Mouse (Mus musculus): Measurements from ENCODE around the gene Ptpn18. TPM values are rescaled to one million over a fixed set of nuclear protein-coding genes. Genes with fewer than 3 reads are reported as not detected.
"Not testable (repeated sequence)": the region's sequence is repeated elsewhere in the genome, so short reads cannot be mapped to it uniquely, and the experiment has no call there.

The Ptpn18 gene
- polyA plus RNA-seq, 1 experiment from 2014 or later: 15.8 TPM

- 82% methylated on average over 4 of the region's 4 CpGs for WGBS
- H3K4me2 ChIP-seq: no peak overlapping the region
- no peaks in the 10 kb centered on the region; the same call in 1 of the 2 replicates for H3K9me3 ChIP-seq
- no peaks in the 10 kb centered on the region for H3K36me3 ChIP-seq
- H3K9ac ChIP-seq: no peak overlapping the region
- no peak overlapping the region for H3K4me3 ChIP-seq
- H3K4me1 ChIP-seq: no peaks in the 10 kb centered on the region
- no peak overlapping the region for H3K27ac ChIP-seq (replicated peaks)
- no peaks in the 10 kb centered on the region for H3K27me3 ChIP-seq (replicated peaks)
- ATAC-seq (ENCODE audit: extremely low read depth, insufficient number of reproducible peaks, low FRiP score, low TSS enrichment): no peak
Observed at GRCm38 (mm10) chr1:34491480-34491879, 31.9 kb downstream of the Ptpn18 start.

GRCm38 (mm10) chr1:34502991-34503390 lies 43.4 kb downstream of the Ptpn18 start:
- Histone ChIP-seq H3K9me3 (no peaks in the 10 kb centered on the region), H3K27ac (replicated peaks) (no peak overlapping the region), H3K4me2 (no peak overlapping the region), H3K27me3 (replicated peaks) (no peaks in the 10 kb centered on the region), H3K4me3 (no peak overlapping the region), H3K4me1 (no peaks in the 10 kb centered on the region), H3K36me3 (no peaks in the 10 kb centered on the region), H3K9ac (no peak overlapping the region)
- no peak for ATAC-seq (ENCODE audit: extremely low read depth, insufficient number of reproducible peaks, low FRiP score, low TSS enrichment)
- WGBS: 52% methylated on average over 3 of the region's 3 CpGs

DNA sequence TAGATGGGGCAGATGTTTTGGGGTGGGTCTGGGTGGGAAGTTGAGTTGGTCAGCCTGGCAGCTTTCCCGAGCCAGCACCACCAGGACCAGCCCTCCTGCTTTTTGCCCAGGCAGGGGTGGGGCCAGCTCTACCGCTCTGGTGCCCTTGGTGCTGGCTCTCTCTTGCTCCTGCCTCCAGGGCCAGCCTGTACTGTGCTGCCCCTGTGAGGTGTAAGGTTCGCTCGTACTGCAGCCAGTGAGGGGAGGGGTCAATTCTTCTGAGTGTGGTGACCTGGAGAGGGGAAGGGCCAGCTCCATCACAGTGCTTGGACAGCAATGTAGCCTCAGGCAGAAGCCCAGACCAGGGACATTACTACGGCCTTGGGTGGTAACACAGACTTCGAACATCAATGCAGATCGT lies 45.7 kb downstream of the Ptpn18 start:
- 0 out of 2 replicates have a peak, but pooled peaks cover 3% of the 10 kb centered on the region for H3K4me1 ChIP-seq
- no peak for ATAC-seq (ENCODE audit: extremely low read depth, insufficient number of reproducible peaks, low FRiP score, low TSS enrichment)
- H3K4me2 ChIP-seq: no peak overlapping the region
- no peaks in the 10 kb centered on the region for H3K9me3 ChIP-seq
- H3K27me3 ChIP-seq (replicated peaks): no peaks in the 10 kb centered on the region
- no peaks in the 10 kb centered on the region for H3K36me3 ChIP-seq
- H3K9ac ChIP-seq: no peak overlapping the region
- 58% methylated on average over 7 of the region's 7 CpGs for WGBS
- no peak overlapping the region for H3K27ac ChIP-seq (replicated peaks)
- no peak overlapping the region for H3K4me3 ChIP-seq

- WGBS: 65% methylated on average over 4 of the region's 4 CpGs
- Histone ChIP-seq H3K9ac (no peak overlapping the region), H3K9me3 (no peaks in the 10 kb centered on the region), H3K4me3 (no peak overlapping the region), H3K4me1 (peaks cover 9% of the 10 kb centered on the region), H3K36me3 (no peaks in the 10 kb centered on the region), H3K27me3 (replicated peaks) (no peaks in the 10 kb centered on the region), H3K27ac (replicated peaks) (no peak overlapping the region), H3K4me2 (no peak overlapping the region)
- ATAC-seq (ENCODE audit: extremely low read depth, insufficient number of reproducible peaks, low FRiP score, low TSS enrichment): no peak
Observed at GRCm38 (mm10) chr1:34505970-34506551, 46.5 kb downstream of the Ptpn18 start.

GRCm38 (mm10) chr1:34507986-34508385 lies 48.4 kb downstream of the Ptpn18 start:
- 86% methylated on average over 3 of the region's 3 CpGs for WGBS
- ATAC-seq (ENCODE audit: extremely low read depth, insufficient number of reproducible peaks, low FRiP score, low TSS enrichment): no peak
- Histone ChIP-seq H3K9ac (no peak overlapping the region), H3K4me2 (no peak overlapping the region), H3K4me3 (no peak overlapping the region), H3K27ac (replicated peaks) (no peak overlapping the region), H3K9me3 (no peaks in the 10 kb centered on the region), H3K4me1 (peaks cover 13% of the 10 kb centered on the region), H3K36me3 (no peaks in the 10 kb centered on the region), H3K27me3 (replicated peaks) (no peaks in the 10 kb centered on the region)

DNA sequence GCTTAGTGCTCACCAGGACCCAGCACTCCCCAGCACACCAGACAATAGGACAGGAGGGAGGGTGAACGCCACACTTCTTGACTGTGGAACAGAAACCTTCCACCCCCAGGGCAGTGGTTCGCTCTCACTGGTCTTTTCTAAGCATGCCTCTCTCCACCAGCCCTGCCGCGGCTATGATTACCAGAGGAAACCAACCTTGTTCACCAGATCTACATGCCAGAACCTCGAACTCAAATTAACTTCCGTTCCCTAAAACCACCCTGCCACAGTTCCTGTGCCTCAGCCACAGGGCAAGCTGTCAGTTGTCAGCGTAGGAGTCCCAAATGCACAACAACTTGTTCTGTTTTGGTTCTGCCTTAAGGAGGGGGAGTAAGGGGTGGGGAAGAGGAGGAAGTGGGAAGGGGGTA lies 51.0 kb downstream of the Ptpn18 start:
- ATAC-seq (ENCODE audit: extremely low read depth, insufficient number of reproducible peaks, low FRiP score, low TSS enrichment): no peak
- Histone ChIP-seq H3K36me3 (no peaks in the 10 kb centered on the region), H3K4me3 (peak overlapping the region; percentile 20; the same call in 1 of the 2 replicates), H3K9ac (peak overlapping the region; percentile 66), H3K4me1 (peaks cover 13% of the 10 kb centered on the region), H3K27me3 (replicated peaks) (no peaks in the 10 kb centered on the region), H3K4me2 (peak overlapping the region; percentile 59), H3K9me3 (no peaks in the 10 kb centered on the region), H3K27ac (replicated peaks) (no peak overlapping the region)
- 5% methylated on average over 7 of the region's 7 CpGs for WGBS

GRCm38 (mm10) chr1:34511027-34511426 lies 51.5 kb downstream of the Ptpn18 start:
- peak overlapping the region; percentile 59; the same call in 1 of the 2 replicates for H3K4me2 ChIP-seq
- 5% methylated on average over 3 of the region's 3 CpGs for WGBS
- ATAC-seq (ENCODE audit: extremely low read depth, insufficient number of reproducible peaks, low FRiP score, low TSS enrichment): no peak; the same call in 1 of the 2 replicates

GRCm38 (mm10) chr1:34513068-34513467 lies 53.5 kb downstream of the Ptpn18 start:
- no peak overlapping the region for H3K4me2 ChIP-seq
- ATAC-seq (ENCODE audit: extremely low read depth, insufficient number of reproducible peaks, low FRiP score, low TSS enrichment): no peak
- WGBS: 78% methylated on average over 4 of the region's 4 CpGs

More at GRCm38 (mm10) chr1:34511027-34511426, 51.5 kb downstream of the Ptpn18 start:
- Histone ChIP-seq H3K27ac (replicated peaks) (no peak overlapping the region), H3K9me3 (no peaks in the 10 kb centered on the region), H3K4me3 (no peak overlapping the region), H3K9ac (no peak overlapping the region), H3K4me1 (peaks cover 13% of the 10 kb centered on the region), H3K27me3 (replicated peaks) (no peaks in the 10 kb centered on the region), H3K36me3 (no peaks in the 10 kb centered on the region)

GRCm38 (mm10) chr1:34516595-34516994 lies 57.0 kb downstream of the Ptpn18 start:
- Histone ChIP-seq H3K4me3 (no peak overlapping the region), H3K27ac (replicated peaks) (no peak overlapping the region), H3K9ac (no peak overlapping the region), H3K4me2 (0 out of 2 replicates have a peak overlapping the region, but pooled peaks have one; percentile 0), H3K9me3 (no peaks in the 10 kb centered on the region), H3K27me3 (replicated peaks) (no peaks in the 10 kb centered on the region), H3K4me1 (peaks cover 6% of the 10 kb centered on the region), H3K36me3 (no peaks in the 10 kb centered on the region)
- WGBS: 19% methylated on average over 5 of the region's 5 CpGs
- no peak for ATAC-seq (ENCODE audit: extremely low read depth, insufficient number of reproducible peaks, low FRiP score, low TSS enrichment)

More at GRCm38 (mm10) chr1:34513068-34513467, 53.5 kb downstream of the Ptpn18 start:
- Histone ChIP-seq H3K9me3 (no peaks in the 10 kb centered on the region), H3K27me3 (replicated peaks) (no peaks in the 10 kb centered on the region), H3K4me1 (peaks cover 13% of the 10 kb centered on the region), H3K4me3 (no peak overlapping the region), H3K27ac (replicated peaks) (no peak overlapping the region), H3K36me3 (no peaks in the 10 kb centered on the region), H3K9ac (no peak overlapping the region)

- not testable (repeated sequence) for H3K4me2 ChIP-seq; H3K36me3 ChIP-seq; H3K27me3 ChIP-seq (replicated peaks); H3K27ac ChIP-seq (replicated peaks); H3K9me3 ChIP-seq; ATAC-seq (ENCODE audit: extremely low read depth, insufficient number of reproducible peaks, low FRiP score, low TSS enrichment); H3K4me3 ChIP-seq; H3K9ac ChIP-seq
- peaks cover 12% of the 10 kb centered on the region for H3K4me1 ChIP-seq
- 30% methylated on average over 6 of the region's 6 CpGs for WGBS
Observed at GRCm38 (mm10) chr1:34517297-34517696, 57.7 kb downstream of the Ptpn18 start.

DNA sequence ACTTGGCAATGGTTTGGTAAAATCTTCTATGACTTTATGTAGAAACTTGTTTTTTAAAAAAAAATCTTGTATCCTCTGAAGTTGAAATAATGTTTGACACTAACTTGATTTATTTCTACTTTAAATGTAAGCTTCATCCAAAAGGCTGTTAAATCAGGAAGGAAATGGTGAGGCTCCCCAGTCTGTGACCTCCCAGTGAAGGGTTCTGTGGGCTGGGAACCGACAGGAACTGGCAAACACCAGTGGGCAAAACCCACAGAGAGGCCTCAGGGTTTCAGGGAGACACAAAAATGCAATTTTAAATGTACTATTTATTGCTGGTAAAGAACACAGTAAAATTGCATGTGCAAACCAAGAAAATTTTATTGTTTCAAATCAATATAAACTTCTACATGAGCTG lies 58.2 kb downstream of the Ptpn18 start:
- H3K4me1 ChIP-seq: peaks cover 17% of the 10 kb centered on the region
- ATAC-seq (ENCODE audit: extremely low read depth, insufficient number of reproducible peaks, low FRiP score, low TSS enrichment); H3K36me3 ChIP-seq; H3K4me2 ChIP-seq; H3K9me3 ChIP-seq; H3K9ac ChIP-seq; H3K27me3 ChIP-seq (replicated peaks); H3K4me3 ChIP-seq; H3K27ac ChIP-seq (replicated peaks): not testable (repeated sequence)
- 37% methylated on average over 1 of the region's 1 CpGs for WGBS

GRCm38 (mm10) chr1:34518259-34518658 lies 58.7 kb downstream of the Ptpn18 start:
- H3K4me1 ChIP-seq: peaks cover 21% of the 10 kb centered on the region

More at GRCm38 (mm10) chr1:34518259-34518658, 58.7 kb downstream of the Ptpn18 start:
- ATAC-seq (ENCODE audit: extremely low read depth, insufficient number of reproducible peaks, low FRiP score, low TSS enrichment): no peak
- no peaks in the 10 kb centered on the region for H3K9me3 ChIP-seq
- no peak overlapping the region for H3K27ac ChIP-seq (replicated peaks)
- no peaks in the 10 kb centered on the region for H3K36me3 ChIP-seq
- H3K4me2 ChIP-seq: no peak overlapping the region
- no peak overlapping the region for H3K4me3 ChIP-seq
- WGBS: 72% methylated on average over 1 of the region's 1 CpGs
- H3K27me3 ChIP-seq (replicated peaks): no peaks in the 10 kb centered on the region
- H3K9ac ChIP-seq: no peak overlapping the region

All from heart, embryonic 13.5 days (tissue).